Mouse (Mus musculus) ZHBTc4 (cell line): Measurements from ENCODE around the gene Acot13.
A peak's percentile ranks its signal among the peaks of the same experiment; 100 is the strongest.

ENCODE experiments used
- DNase-seq: peaks from one replicate; pipeline ENCODE4 v3.0.0-alpha.2; 2011; ENCODE audit warnings: low read depth, low spot score

Gene Acot13

DNA sequence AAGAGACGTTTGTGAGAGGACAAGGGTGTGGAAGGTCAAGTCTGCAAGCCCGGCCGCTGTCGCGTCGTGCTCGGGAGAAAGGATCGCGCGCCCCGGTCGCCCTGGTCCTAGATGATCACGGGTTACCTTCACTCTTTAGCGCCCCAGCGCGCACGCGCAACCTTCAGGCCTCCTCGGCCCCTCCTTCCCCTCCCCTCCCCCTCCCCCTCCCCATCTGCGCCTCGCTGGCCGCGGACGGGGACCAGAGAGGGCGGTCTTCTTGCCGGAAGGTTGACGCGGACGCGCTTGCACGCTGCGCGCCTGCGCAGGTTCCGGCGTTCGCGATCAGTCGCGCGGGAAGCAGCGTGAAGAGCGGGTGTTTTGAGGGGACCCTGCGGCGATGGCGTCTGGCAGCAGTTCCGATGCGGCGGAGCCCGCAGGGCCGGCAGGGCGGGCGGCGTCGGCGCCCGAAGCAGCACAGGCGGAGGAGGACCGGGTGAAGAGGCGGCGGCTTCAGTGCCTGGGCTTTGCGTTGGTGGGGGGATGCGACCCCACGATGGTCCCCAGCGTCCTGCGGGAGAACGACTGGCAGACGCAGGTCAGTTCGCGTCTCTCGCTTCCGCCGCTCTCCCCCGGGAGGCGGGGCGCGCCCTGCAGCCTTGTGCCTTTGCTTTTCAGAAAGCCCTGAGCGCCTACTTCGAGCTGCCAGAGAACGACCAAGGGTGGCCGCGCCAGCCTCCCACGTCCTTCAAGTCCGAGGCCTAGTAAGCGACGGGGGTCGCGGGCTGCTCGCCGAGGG, at the start of gene Acot13, which contains the start of gene Tdp2:
TSS of gene Acot13 (minus strand) at position 188 of the 778 bp plus-strand sequence.
TSS of gene Tdp2 (plus strand) at position 327 of the 778 bp plus-strand sequence.
- peak; percentile 99 for DNase-seq

DNA sequence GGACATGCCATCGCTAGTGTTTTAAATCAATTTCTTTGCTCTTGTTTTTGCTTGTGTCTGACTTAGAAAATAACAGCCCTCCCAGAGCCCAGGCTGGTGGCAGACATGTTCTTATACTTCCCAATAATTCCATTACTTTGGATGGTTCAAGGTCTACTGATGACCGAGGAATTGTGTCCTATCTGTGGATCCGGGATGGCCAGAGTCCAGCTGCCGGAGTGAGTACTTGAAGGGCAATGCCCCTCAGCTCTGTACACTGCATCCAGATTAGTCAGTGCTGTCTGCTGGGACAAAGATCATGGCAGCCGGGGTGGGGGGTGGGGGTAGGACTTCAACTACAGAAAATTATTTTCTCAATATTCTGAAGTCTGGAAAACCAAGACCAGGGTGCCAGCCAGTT, 49.4 kb upstream of the Acot13 start:
- DNase-seq: no peak

DNA sequence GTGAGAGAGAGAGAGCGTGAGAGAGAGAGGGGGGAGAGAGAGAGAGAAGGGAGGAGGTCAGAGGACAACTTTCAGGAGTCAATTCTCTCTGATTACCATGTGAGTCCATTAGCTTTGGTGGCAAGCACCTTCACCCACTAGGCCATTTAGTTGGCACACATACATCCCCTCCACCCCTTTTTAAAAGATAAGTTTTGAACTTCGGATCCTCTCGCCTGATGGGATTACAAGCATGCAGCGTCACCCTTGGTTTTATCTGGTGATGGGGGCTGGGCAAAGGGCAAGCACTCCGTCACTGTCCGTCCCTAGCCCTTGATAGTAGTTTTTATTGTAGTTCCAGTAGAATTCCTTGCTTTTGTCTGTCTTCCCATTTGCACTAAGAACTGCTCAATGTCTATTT, 48.9 kb upstream of the Acot13 start:
- no peak for DNase-seq

DNA sequence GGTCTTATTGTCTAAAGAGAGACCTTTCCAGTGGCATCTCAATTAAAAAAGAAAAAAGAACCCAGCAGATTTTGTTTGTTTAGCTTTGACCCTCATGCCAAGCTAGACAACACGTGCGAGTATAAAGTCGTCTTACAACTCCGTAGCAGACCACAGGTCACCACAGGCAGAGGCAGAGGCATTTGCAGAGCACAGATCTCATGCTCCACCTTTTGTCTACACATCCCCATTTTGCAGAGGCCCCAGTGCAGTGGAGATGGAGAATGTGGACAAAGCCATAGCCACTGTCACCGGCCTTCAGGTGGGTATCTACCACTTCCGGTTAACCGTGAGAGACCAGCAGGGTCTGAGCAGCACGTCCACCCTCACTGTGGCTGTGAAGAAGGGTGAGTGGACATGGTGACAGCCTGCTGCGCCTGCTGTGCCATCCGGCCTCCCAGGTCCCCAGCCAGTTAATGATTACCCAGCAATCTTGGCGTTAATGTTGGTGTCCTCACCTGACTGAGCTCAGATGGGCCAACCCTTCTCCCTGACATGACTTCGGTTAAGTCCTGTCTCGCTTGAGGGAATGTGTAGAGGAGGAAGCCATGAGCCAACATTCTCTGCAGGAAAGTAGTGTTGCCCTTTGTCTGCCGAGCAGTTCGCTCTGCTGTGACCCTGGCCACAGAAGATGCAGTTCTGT, 48.2 kb upstream of the Acot13 start:
- no peak for DNase-seq

DNA sequence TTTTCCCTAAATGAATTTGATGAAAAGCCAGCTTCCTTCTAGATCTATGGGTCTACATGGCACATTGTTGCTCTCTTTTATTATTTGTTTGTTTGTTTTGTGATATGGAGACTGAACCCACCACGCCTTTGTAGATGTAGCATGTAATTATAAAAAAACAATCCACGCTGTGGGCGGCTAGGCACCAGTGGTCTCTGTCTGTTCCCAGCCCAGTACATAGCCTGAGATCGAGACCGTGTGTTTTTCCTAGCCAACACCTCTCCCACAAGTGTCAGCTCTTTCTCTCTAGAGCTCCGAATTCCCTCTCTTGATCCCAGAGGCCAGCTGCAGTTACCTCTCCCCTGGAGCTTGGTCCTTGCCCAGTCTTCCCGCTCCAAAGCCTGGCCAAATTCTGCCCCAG, 36.9 kb upstream of the Acot13 start:
- no peak for DNase-seq

DNA sequence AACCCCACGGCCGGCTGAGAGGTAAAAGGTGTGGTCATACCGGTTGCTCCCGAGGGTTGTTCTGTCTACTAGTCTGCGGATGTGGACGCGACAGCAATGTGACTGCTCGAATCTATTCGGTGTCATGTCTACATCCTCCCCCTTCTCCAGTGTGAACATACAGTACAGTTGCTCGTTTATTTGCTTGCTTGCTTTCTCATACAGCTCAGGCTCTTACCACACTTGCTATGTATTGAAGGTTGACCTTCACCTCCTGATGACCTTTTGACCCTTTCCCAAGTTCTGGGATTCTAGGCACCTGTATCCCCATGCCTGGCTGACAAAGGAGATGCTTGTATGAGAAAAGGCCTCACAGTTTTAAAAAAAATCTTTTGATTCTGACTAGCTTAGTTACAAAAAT, 36.4 kb upstream of the Acot13 start:
- DNase-seq: peak; percentile 19

DNA sequence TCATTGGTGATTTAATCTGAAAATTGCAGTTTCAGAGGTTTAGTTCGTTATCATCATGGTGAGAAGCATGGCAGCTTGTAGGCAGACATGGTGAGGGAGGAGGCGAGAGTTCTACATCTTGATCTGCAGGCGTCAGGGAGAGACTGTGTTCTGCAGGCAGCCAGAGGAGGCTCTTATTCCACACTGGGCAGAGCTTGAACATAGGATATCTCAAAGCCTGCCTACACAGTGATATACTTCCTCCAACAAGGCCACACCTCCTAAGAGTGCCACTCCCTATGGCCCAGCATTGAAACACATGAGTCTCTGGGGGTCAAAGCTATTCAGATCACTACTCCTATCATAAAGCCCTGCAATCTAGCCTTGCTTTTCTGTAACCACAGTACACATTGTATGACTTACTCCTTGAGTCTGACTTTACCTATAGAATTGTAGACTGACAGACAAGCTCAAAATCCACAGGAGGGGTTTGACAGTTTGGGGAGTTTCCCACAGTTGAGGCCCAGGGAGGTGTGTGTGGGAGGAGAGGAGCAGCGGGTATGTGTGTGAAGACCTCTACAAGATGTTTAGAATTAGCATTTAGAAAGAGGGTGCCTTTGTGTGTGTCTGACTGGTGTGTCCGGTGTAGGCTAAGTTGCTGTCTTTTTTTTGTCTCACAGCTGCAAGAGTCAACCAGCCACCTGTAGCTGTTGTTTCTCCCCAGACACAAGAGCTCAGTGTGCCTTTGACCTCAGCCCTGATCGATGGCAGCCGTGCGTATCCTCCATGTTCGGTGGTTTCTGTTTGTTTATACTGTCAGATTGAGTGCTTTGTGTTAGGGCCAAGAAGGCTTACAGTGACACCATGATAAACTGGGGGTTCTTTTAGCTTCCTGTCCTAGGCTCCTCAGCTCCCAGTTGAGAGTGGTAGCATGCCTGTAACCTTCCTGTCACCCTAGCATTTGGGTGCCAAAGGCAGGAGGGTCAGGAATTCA, 35.4 kb upstream of the Acot13 start:
- DNase-seq: peak; percentile 44

DNA sequence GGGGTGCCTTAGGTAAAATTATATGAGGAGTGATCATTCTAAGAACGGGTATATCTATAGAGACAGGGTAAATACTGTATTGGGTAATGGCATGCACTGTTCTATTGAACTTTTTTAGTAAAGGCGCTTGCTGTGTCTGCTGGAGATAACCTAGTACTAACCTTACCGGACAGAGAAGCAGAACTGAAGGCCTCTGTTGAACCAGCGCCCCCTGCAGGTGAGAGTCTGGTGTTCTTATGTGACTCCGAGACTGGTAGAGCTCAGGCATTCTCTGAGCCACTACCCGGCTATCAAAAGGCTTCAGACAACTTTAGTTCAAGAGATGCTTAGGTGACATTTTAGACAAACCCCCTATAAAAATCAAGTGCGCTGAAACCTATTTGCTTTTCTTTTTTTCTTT, 31.2 kb upstream of the Acot13 start:
- DNase-seq: peak; percentile 87

DNA sequence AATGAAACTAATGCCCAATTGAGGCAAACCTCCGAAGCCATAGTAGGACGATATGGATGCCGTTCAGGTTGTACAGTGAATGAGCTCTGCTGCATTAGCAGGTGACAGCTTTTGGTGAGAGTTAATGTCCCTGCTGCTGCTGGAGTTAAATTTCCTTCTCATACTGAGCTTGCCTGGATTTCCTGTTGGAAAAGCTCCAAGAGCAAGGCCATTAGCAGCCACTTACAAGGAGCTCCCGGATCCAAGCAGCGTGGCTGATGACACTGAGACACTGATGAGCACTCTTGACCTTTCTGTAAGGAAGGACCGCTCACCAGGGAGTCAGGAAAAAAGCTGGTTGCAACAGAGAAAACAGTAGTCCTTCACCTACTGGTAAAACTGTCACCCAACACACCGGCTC, 30.7 kb upstream of the Acot13 start:
- no peak for DNase-seq

DNA sequence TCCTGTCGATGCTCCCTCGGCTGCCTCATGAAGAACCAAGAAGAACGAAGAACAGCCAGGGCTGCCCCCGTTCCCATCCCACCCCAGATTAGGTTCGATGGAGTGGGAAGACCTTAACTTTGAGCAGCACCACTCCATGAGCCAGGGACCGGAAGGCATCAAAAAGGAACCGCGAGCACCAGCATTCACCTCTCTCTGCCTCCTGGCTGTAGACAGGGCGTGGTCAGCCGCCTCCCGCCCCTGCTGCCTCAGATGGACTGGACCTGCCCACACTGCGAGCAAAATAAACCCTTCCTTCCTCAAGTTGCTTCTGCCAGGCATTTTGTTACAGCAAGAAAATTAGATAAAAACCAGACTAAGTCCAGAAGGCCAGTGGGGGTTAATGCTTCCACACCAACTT, 29.7 kb upstream of the Acot13 start:
- DNase-seq: peak; percentile 57

DNA sequence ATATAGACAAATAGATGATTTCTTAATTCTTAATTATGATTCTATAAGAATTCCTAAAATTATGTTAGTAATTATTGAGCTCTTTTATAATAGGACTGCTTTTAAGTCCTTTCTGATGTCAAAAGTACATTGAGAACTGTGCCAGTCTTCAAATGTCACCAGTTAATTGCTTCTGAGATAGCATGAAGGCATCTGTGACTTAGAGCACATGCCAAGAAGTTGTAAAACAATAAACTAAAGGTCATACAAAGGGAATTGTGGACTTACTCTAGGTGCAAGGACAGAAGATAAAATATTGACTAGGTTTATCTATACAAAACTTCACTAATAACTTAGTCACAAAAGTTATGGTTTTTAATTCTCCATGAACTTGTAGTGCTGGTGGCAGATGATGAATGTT, 27.8 kb upstream of the Acot13 start:
- no peak for DNase-seq

DNA sequence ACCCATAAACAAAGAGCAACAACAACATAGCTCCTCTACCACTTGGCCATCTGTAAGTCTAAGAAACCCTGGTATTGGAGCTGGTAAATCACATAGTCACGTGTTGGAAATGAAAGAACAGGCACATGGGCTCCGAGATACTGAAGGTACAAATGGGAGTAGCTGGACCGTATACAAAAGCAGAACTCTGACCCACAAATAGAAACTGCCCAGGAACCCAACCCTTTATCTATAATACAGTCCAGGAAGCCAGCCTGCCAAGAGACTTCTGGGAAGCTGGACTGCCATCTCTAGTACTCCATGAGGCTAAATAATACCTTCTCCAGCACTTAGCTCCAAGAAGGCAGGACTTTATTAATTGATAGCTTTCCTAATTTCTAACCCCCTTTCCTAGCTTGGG, 21.2 kb upstream of the Acot13 start:
- DNase-seq: no peak

DNA sequence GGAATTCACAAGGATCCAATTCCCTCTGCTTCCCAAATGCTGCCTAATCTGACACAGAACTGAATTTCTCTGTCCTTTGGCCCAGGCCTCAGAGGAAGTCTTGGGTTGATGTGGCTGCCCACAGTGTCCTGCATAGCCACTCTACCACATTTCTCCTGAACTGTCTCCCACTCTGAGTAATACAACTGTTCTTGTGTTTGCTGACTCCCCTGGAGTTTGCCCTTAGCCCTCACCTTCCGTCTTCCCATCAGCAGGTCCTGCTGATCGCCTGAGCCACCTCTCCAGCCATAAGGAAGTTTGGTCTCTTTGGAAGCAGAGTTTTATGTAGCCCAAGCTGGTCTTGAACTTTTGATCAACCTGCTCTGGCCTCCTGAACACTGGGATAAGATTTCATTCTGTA, 20.6 kb upstream of the Acot13 start:
- no peak for DNase-seq

DNA sequence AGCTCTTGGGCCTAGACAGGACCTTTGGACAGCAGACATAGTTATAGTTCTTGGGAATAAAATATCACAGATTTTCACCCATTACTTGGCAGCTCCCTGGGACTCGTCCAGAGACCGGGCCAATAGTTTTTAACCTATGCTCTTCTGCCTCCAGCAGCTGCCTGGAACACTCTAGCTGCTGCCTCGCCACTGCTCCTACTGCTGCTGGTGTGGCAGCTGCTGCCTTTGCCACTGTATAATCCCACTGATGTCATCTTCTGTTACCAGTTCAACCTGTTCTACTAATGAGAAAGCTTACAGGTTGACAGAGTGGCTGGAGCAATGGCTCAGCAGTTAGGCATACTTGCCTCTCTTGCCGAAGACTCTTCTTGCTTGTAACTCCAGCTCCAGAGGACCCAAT, 18.0 kb upstream of the Acot13 start:
- no peak for DNase-seq

DNA sequence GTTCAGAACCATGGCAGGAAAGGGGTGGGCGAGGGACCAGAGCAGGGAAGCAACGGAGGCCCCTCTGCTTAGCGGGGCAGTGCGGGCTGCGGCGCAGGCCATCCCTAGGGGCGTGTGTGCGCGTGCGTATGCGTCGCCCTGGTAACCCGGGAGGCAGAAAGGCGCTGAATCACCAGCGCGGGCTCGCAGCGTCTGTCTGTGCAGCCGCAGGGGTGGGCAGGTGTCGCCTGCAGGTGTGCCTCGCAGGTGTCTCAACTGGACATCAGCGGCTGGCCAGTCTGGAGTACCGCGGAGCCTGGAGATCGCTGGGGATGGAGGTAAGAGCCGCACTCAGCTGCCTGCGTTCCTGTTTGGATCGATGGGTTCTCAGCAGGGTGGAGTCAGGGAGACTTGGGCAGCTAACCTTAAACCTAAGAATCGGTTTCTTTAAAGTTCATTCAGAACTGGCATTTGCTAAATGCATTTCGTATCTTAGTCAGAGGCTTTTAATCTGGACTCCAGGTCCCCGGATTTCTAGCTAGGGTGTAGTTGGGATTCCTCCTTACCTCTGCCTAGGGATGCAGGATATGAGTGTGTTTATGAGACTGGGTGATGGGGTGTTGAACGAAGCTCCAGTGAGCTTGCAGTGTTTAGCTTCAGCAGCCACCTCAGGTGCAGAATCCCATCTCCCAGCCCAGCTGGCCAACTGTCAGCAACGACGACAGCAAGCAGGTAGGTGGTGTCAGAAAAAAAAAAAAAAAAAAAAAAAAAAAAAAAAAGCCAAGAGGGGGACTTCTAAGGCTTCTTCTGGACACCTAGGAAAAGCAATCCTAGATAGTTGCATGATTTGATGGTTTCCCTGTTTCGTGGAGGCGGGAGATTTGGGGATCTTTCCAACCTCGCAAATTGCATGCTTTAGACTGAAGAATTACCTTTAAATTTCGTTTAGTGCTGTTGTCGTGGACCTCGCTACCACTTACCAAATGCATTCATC, 13.9 kb upstream of the Acot13 start, which contains the start of gene D130043K22Rik:
TSS of gene D130043K22Rik (plus strand) at position 153 of the 973 bp plus-strand sequence.
- peak; percentile 59 for DNase-seq

DNA sequence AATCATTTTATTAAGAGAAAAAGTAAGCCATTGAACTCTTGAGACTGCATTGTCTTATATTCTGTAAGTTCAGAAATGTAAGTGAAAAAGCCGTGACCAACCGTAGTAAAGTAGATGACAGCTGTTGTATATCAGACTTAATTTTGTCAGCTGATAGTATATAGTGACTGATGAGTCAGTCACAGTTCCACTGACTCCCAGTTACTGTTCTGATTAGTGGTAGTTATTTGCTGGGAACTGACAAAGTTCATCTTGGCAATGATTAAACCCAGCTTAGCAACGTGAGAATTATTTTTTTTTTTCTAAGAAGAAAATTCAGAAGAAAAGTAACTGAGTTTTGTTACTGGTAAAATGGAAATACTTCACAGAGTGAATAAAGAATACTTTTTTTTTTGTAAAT, 10.4 kb upstream of the Acot13 start:
- DNase-seq: no peak

DNA sequence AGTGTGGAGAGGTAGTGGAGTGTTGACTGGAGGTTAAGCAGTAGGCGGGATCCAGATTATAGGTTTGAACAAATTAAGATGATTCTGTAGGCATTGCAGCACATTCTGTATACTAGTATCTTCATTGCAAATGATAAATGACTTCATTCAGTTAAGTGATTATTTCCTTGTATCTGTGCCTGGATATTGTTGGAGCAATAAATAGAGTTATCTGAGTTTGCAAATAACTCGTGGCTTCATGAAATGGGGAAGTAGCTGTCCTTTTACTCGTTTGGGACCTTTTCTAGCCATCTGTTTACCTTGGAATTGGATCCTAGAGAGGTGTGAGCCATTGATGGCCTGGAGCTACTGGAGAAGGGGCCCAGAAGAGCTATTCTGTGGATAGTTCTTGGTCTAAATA, 8.5 kb upstream of the Acot13 start:
- no peak for DNase-seq

DNA sequence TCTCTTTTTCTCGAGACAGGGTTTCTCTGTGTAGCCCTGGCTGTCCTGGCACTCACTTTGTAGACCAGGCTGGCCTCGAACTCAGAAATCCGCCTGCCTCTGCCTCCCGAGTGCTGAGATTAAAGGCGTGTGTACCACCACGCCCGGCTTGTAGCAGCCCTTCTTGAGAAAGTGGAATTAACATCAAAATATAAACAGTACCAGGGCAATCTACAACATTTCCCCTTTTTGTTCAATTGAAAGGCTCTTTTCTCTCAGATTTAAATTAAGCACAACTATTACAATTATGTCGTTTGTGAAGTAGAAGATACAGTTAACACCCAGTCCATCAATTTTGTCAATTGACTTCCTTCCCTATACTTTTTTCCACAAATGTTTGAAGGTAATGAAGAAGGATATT, 6.4 kb upstream of the Acot13 start:
- DNase-seq: peak; percentile 82

DNA sequence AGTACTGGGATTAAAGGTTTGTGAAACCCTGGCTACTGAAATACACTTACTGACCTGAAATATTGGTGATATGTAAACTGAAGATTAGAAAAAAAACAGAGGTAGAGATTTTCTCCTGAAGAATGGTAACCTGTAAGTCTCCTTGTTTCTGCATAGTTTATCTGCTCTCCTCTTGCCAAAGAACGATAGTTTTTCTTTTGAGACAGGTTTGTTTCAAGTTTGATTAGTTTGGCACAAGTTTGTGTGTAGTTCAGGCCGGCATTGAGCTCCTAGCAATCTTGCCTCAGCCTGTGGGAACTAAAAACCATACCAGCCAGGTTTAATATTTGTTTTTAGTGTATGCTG, 1.4 kb upstream of the Acot13 start:
- DNase-seq: no peak

DNA sequence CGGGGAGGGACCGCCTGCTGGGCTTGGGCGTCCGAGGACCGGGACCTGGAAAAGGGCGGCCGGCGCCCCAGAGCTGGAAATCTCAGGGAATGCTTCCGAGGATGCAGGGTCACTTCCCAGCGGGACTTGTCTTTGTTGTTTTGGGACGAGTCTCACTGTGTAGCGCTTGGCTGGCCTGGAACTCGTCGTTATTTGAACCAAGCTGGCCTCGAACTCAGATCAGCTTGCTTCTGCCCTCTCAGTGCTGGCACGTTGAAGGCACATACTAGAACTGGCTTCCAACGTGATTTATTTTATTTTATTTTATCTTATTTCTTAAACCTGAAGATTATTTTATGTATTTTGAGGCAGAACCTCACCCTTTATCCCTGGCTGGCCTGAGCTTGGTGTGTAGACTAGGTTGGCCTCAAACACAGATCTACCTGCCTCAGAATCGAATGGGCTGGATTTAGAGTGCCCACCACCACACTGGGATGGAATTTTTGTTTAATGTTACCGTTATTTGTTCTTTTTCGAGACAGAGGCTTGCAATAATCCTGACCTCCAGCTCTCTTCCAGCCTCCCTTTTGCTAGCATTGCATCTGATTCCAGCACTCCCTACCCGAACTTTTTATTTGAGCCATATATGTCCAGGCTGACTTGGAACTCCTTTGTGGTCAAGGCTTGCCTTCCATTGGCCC, 931 bp upstream of the Acot13 start:
- no peak for DNase-seq
